Mouse (Mus musculus): ENCODE results near the gene Pde2a.

DNA sequence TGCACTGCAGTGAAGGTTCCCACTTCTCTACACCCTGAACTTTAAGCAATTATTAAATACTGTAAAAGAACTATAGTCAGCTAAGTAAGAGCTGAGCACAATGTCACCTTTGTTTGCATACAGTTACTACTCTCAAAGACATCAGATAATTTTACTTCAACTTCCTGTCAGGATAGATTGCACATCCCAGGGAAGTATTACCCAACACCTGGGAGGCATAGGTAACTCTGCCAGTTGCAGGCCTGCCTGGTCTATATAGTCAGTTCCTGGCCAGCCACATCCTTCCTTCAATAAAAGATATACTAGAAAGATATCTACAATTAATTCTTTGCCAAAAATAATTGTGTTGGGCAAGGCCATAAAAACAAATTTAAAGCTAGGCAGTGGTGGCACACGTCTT lies 135.9 kb downstream of the Pde2a start:
- TF ChIP-seq POLR2A (IDR thresholded peaks at IDR 0.05; ENCODE audit: insufficient read depth, low read length) (no peak), EP300 (IDR thresholded peaks at IDR 0.05; ENCODE audit: insufficient read depth, low read depth, low read length) (no peak), CTCF (IDR thresholded peaks at IDR 0.05; ENCODE audit: low read depth, low read length) (no peak)

All from ES-Bruce4 (cell line).